Mouse (Mus musculus) hindbrain, embryonic 13.5 days (tissue): ENCODE data around the gene Dpm2. TPM values are rescaled to one million over a fixed set of nuclear protein-coding genes. Genes with fewer than 3 reads are reported as not detected.

Source experiments
- ATAC-seq: fragments of 200-750 bp; cut with Nextera tagmentation; 2 replicates; pipeline ENCODE4 v1.8.0; 2017; ENCODE audit warnings: moderate TSS enrichment; ENCODE audit not compliant: low FRiP score
- H3K27ac ChIP-seq: fragments of 300-500 bp; sonication (generic); 2 replicates; pipeline ENCODE4 v1.5.1; 2015; ENCODE audit warnings: inconsistent platforms, mild to moderate bottlenecking, moderate library complexity
- H3K27me3 ChIP-seq: fragments of 300-500 bp; sonication (generic); 2 replicates; pipeline ENCODE4 v1.6.1; 2015; ENCODE audit warnings: mild to moderate bottlenecking, inconsistent platforms
- H3K36me3 ChIP-seq: fragments of 300-500 bp; sonication (generic); 2 replicates; pipeline ENCODE4 v1.6.1; 2015; ENCODE audit warnings: mild to moderate bottlenecking, inconsistent platforms
- H3K4me1 ChIP-seq: fragments of 300-500 bp; sonication (generic); replicated peaks from 2 replicates; pipeline ENCODE4 v1.6.1; 2015; ENCODE audit warnings: inconsistent platforms
- H3K4me2 ChIP-seq: fragments of 300-500 bp; sonication (generic); 2 replicates; pipeline ENCODE4 v1.6.1; 2015; ENCODE audit warnings: inconsistent platforms, mild to moderate bottlenecking, moderate library complexity
- H3K4me3 ChIP-seq: fragments of 300-500 bp; sonication (generic); 2 replicates; pipeline ENCODE4 v1.5.1; 2015; ENCODE audit warnings: mild to moderate bottlenecking, inconsistent platforms
- H3K9ac ChIP-seq: fragments of 300-500 bp; sonication (generic); 2 replicates; pipeline ENCODE4 v1.6.1; 2015; ENCODE audit warnings: mild to moderate bottlenecking, inconsistent platforms
- H3K9me3 ChIP-seq: fragments of 300-500 bp; sonication (generic); 2 replicates; pipeline ENCODE4 v1.6.1; 2016; ENCODE audit warnings: inconsistent platforms
- WGBS: fragments of 180-500 bp; shearing (Covaris S2); methylation state at CpG from one replicate; pipeline ENCODE4 v1.1.7; 2015; 5-methylcytosine and 5-hydroxymethylcytosine counted together
- polyA plus RNA-seq: library from polyadenylated mRNA; unstranded; fragments of >200 nt; fragmentation: Nextera tagmentation; extraction: Ambion mirVana; gene quantifications from 2 replicates; pipeline ENCODE4 v1.2.1, GENCODE M21; 2015

The Dpm2 gene
- polyA plus RNA-seq, 1 experiment from 2014 or later, result 145 TPM

GRCm38 (mm10) chr2:32621517-32621859 lies 50.8 kb downstream of the Dpm2 start, which contains the start of gene Ak1:
Ak1 (plus strand) TSS chr2:32621758.
- H3K36me3 ChIP-seq, result peaks cover 3% of the 10 kb centered on the region; the same call in 1 of the 2 replicates
- H3K27me3 ChIP-seq, result no peaks in the 10 kb centered on the region
- ATAC-seq, result no peak
- no peak within 1 kb of the TSS for H3K4me3 ChIP-seq
- peaks cover 66% of the 10 kb centered on the region for H3K4me1 ChIP-seq
- no peaks in the 10 kb centered on the region for H3K9me3 ChIP-seq
- H3K9ac ChIP-seq, result peak within 1 kb of the TSS; percentile 51
- H3K4me2 ChIP-seq, result no peak within 1 kb of the TSS
- H3K27ac ChIP-seq, result peak within 1 kb of the TSS; percentile 62
- 37% methylated on average over 7 of the region's 7 CpGs for WGBS

Other genes with a start within 250 kb of the Dpm2 start
- 52.4 and 53.7 TPM in 2 replicates for gene Ciz1, start 218.5 kb upstream of the Dpm2 start, polyA plus RNA-seq
- 42.7 and 44.3 TPM in 2 replicates for gene Dnm1, start 217.5 kb upstream of the Dpm2 start, polyA plus RNA-seq
- gene 1110008P14Rik, start 188.9 kb upstream of the Dpm2 start, polyA plus RNA-seq, result 103 and 108 TPM in 2 replicates
- gene Lcn2, start 182.6 kb upstream of the Dpm2 start, polyA plus RNA-seq, result 1.0 TPM in 1 of 2 replicates, not detected in the other
- 41.2 and 41.3 TPM in 2 replicates for gene Ptges2, start 175.0 kb upstream of the Dpm2 start, polyA plus RNA-seq
- 5.1 and 5.9 TPM in 2 replicates for gene Naif1, start 120.4 kb upstream of the Dpm2 start, polyA plus RNA-seq
- 46.2 and 50.1 TPM in 2 replicates for gene Slc25a25, start 119.4 kb upstream of the Dpm2 start, polyA plus RNA-seq
- 7.0 and 7.1 TPM in 2 replicates for gene Fam102a, start 35.5 kb upstream of the Dpm2 start, polyA plus RNA-seq
- gene Pip5kl1, start 3.9 kb downstream of the Dpm2 start, polyA plus RNA-seq, result 9.0 and 9.6 TPM in 2 replicates
- gene 9430097D07Rik, start 4.8 kb downstream of the Dpm2 start, polyA plus RNA-seq, result 0.53 and 0.56 TPM in 2 replicates
- gene St6galnac4, start 16.2 kb downstream of the Dpm2 start, polyA plus RNA-seq, result 22.8 and 23.4 TPM in 2 replicates
- 13.1 and 13.5 TPM in 2 replicates for gene St6galnac6, start 28.9 kb downstream of the Dpm2 start, polyA plus RNA-seq
- 68.9 and 71.5 TPM in 2 replicates for gene Ak1, start 50.9 kb downstream of the Dpm2 start, polyA plus RNA-seq
- 29.0 and 29.2 TPM in 2 replicates for gene Eng, start 75.7 kb downstream of the Dpm2 start, polyA plus RNA-seq
- 14.5 and 16.4 TPM in 2 replicates for gene Fpgs, start 133.3 kb downstream of the Dpm2 start, polyA plus RNA-seq
- 74.9 and 81.9 TPM in 2 replicates for gene Cdk9, start 142.2 kb downstream of the Dpm2 start, polyA plus RNA-seq
- gene Sh2d3c, start 150.2 kb downstream of the Dpm2 start, polyA plus RNA-seq, result 41.8 and 50.5 TPM in 2 replicates
- 3.3 and 3.7 TPM in 2 replicates for gene 6330409D20Rik, start 170.2 kb downstream of the Dpm2 start, polyA plus RNA-seq
- 54.2 and 54.4 TPM in 2 replicates for gene Tor2a, start 186.4 kb downstream of the Dpm2 start, polyA plus RNA-seq
- gene Ttc16, start 204.8 kb downstream of the Dpm2 start, polyA plus RNA-seq, result 0.56 and 1.8 TPM in 2 replicates
- gene Ptrh1, start 204.9 kb downstream of the Dpm2 start, polyA plus RNA-seq, result 4.5 and 5.1 TPM in 2 replicates
- 1.0 and 1.5 TPM in 2 replicates for gene Cfap157, start 213.6 kb downstream of the Dpm2 start, polyA plus RNA-seq